Mouse (Mus musculus) intestine, postnatal 0 days (tissue): Measurements from ENCODE around the gene Cdk13. TPM values are rescaled to one million over a fixed set of nuclear protein-coding genes. Genes with fewer than 3 reads are reported as not detected.

Source experiments
- ATAC-seq: fragments of 200-750 bp; cut with Nextera tagmentation; 2 replicates; pipeline ENCODE4 v1.8.0; 2017; ENCODE audit warnings: mild to moderate bottlenecking, moderate TSS enrichment, moderate library complexity
- H3K27ac ChIP-seq: fragments of 300-500 bp; sonication (generic); 2 replicates; pipeline ENCODE4 v1.5.1; 2014; ENCODE audit warnings: mild to moderate bottlenecking, low read depth, low read length, moderate library complexity
- H3K27me3 ChIP-seq: fragments of 300-500 bp; sonication (generic); replicated peaks from 2 replicates; pipeline ENCODE4 v1.6.1; 2014; ENCODE audit warnings: low read length, mixed read lengths; ENCODE audit not compliant: control insufficient read depth, insufficient read depth
- H3K36me3 ChIP-seq: fragments of 300-500 bp; sonication (generic); 2 replicates; pipeline ENCODE4 v1.6.1; 2014; ENCODE audit warnings: mild to moderate bottlenecking, moderate library complexity; ENCODE audit not compliant: control insufficient read depth, insufficient read depth
- H3K4me1 ChIP-seq: fragments of 300-500 bp; sonication (generic); replicated peaks from 2 replicates; pipeline ENCODE4 v1.6.1; 2014; ENCODE audit warnings: antibody characterized with exemption, low read length, mixed read lengths; ENCODE audit not compliant: control insufficient read depth, insufficient read depth
- H3K4me2 ChIP-seq: fragments of 300-500 bp; sonication (generic); replicated peaks from 2 replicates; pipeline ENCODE4 v1.6.1; 2014; ENCODE audit warnings: low read depth, mild to moderate bottlenecking, moderate library complexity
- H3K4me3 ChIP-seq: fragments of 300-500 bp; sonication (generic); 2 replicates; pipeline ENCODE4 v1.5.1; 2014; ENCODE audit warnings: low read depth, low read length
- H3K9ac ChIP-seq: fragments of 300-500 bp; sonication (generic); 2 replicates; pipeline ENCODE4 v1.6.1; 2014; ENCODE audit warnings: mild to moderate bottlenecking, low read depth, low read length
- H3K9me3 ChIP-seq: fragments of 300-500 bp; sonication (generic); 2 replicates; pipeline ENCODE4 v1.6.1; 2016; ENCODE audit warnings: mixed run types; ENCODE audit not compliant: control insufficient read depth
- CTCF ChIP-seq: sonication (generic); IDR thresholded peaks from 2 replicates; pipeline ENCODE4 v1.5.1; 2016; ENCODE audit warnings: low read depth, mild to moderate bottlenecking, control low read depth, antibody characterized with exemption, moderate library complexity
- WGBS: fragments of 180-500 bp; shearing (Covaris S2); extraction: QIAGEN DNeasy Blood & Tissue Kit; methylation state at CpG from one replicate; pipeline ENCODE4 v1.1.7; 2014; 5-methylcytosine and 5-hydroxymethylcytosine counted together
- polyA plus RNA-seq: library from polyadenylated mRNA; unstranded; fragments of >200 nt; fragmentation: Nextera tagmentation; extraction: Ambion mirVana; gene quantifications from 2 replicates; pipeline ENCODE4 v1.2.1, GENCODE M21; 2015

Gene Cdk13
- polyA plus RNA-seq, 1 experiment from 2014 or later: 10.7 TPM

GRCm38 (mm10) chr13:17836808-17837207 lies 31.9 kb upstream of the Cdk13 start:
- H3K9me3 ChIP-seq: no peaks in the 10 kb centered on the region
- H3K9ac ChIP-seq: no peak overlapping the region
- ATAC-seq: no peak
- WGBS: 82% methylated on average over 7 of the region's 7 CpGs
- H3K4me3 ChIP-seq: no peak overlapping the region
- H3K4me1 ChIP-seq: 0 out of 2 replicates have a peak, but pooled peaks cover 4% of the 10 kb centered on the region
- no peak overlapping the region for H3K4me2 ChIP-seq
- no peak overlapping the region for H3K27ac ChIP-seq
- no peaks in the 10 kb centered on the region for H3K36me3 ChIP-seq
- TF ChIP-seq CTCF: no peak
- no peaks in the 10 kb centered on the region for H3K27me3 ChIP-seq

GRCm38 (mm10) chr13:17832940-17833339 lies 28.0 kb upstream of the Cdk13 start:
- H3K27ac ChIP-seq: no peak overlapping the region
- WGBS: 65% methylated on average over 3 of the region's 3 CpGs
- H3K4me2 ChIP-seq: no peak overlapping the region
- no peak overlapping the region for H3K4me3 ChIP-seq
- no peaks in the 10 kb centered on the region for H3K9me3 ChIP-seq
- no peak for TF ChIP-seq CTCF
- no peaks in the 10 kb centered on the region for H3K36me3 ChIP-seq
- no peak for ATAC-seq
- H3K9ac ChIP-seq: no peak overlapping the region
- H3K4me1 ChIP-seq: 0 out of 2 replicates have a peak, but pooled peaks cover 2% of the 10 kb centered on the region
- no peaks in the 10 kb centered on the region for H3K27me3 ChIP-seq

- TF ChIP-seq CTCF: no peak
- Histone ChIP-seq H3K4me2 (no peak overlapping the region), H3K4me1 (no peaks in the 10 kb centered on the region), H3K27ac (no peak overlapping the region), H3K27me3 (no peaks in the 10 kb centered on the region), H3K36me3 (no peaks in the 10 kb centered on the region), H3K9ac (no peak overlapping the region), H3K9me3 (no peaks in the 10 kb centered on the region), H3K4me3 (no peak overlapping the region)
- WGBS: 93% methylated on average over 2 of the region's 2 CpGs
- no peak for ATAC-seq
These were observed 12.3 kb upstream of the Cdk13 start for GRCm38 (mm10) chr13:17817226-17817625.

GRCm38 (mm10) chr13:17805614-17805975 lies 698 bp upstream of the Cdk13 start:
- WGBS: 1% methylated on average over 14 of the region's 14 CpGs
- Histone ChIP-seq H3K4me2 (peak overlapping the region; percentile 81), H3K4me1 (peaks cover 3% of the 10 kb centered on the region; the same call in 1 of the 2 replicates), H3K9ac (peak overlapping the region; percentile 97; the same call in 1 of the 2 replicates), H3K9me3 (no peaks in the 10 kb centered on the region), H3K27me3 (no peaks in the 10 kb centered on the region), H3K4me3 (peak overlapping the region; percentile 99), H3K27ac (peak overlapping the region; percentile 99), H3K36me3 (no peaks in the 10 kb centered on the region)
- TF ChIP-seq CTCF: no peak
- no peak for ATAC-seq

- H3K4me3 ChIP-seq: peak overlapping the region; percentile 99
- TF ChIP-seq CTCF: no peak
- H3K27me3 ChIP-seq: no peaks in the 10 kb centered on the region
- under 1% methylated on average over 66 of the region's 105 CpGs for WGBS
- ATAC-seq: peak; percentile 7; the same call in 1 of the 2 replicates
- H3K27ac ChIP-seq: peak overlapping the region; percentile 99
- H3K4me2 ChIP-seq: peak overlapping the region; percentile 81
- no peaks in the 10 kb centered on the region for H3K9me3 ChIP-seq
- peak overlapping the region; percentile 97 for H3K9ac ChIP-seq
- no peaks in the 10 kb centered on the region for H3K36me3 ChIP-seq
- H3K4me1 ChIP-seq: peaks cover 3% of the 10 kb centered on the region; the same call in 1 of the 2 replicates
These were observed 647 bp downstream of the Cdk13 start for GRCm38 (mm10) chr13:17804058-17804841.

GRCm38 (mm10) chr13:17803331-17804057 lies 1.4 kb downstream of the Cdk13 start:
- TF ChIP-seq CTCF: peak; percentile 78
- Histone ChIP-seq H3K27me3 (no peaks in the 10 kb centered on the region), H3K4me2 (peak overlapping the region; percentile 81), H3K36me3 (no peaks in the 10 kb centered on the region), H3K4me1 (peaks cover 3% of the 10 kb centered on the region; the same call in 1 of the 2 replicates), H3K27ac (peak overlapping the region; percentile 99), H3K4me3 (peak overlapping the region; percentile 99), H3K9ac (peak overlapping the region; percentile 97), H3K9me3 (no peaks in the 10 kb centered on the region)
- ATAC-seq: peak; percentile 36
- under 1% methylated on average over 73 of the region's 85 CpGs for WGBS
